ENCODE assay signal across 8 mouse cellular contexts in the genomic region with DNA sequence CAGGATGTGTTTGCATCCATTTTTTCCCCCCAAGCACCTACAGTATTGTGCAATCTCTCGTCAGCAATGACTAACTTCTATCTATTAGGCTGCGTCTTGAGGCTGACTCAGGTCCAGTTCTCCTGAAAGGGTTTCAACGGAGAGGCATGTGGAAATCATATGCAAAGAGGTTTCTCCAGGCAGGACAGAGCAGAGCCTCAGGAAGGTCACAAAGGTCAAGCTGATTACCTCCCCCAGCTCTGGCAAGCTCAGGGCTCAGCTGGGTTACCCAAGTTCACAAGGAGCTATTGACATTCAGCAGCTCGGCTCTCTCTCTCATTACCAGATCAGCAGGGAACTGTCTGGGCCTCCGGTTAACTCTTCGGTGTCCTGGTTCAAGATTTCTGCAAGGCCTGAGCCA.
DNase-seq lines count a peak whose midpoint lies in the region; ATAC-seq lines count a peak whose summit lies in the region.

No protein-coding gene starts in this region.

- DNase-seq in cerebellum, postnatal 10 days, result peak; percentile 4 to 9
- no peak for DNase-seq in cerebellum, adult 11-12 months
- peak; percentile 81 for DNase-seq in embryonic facial prominence, embryonic 10.5 days (ENCODE audit: low spot score)
- peak; percentile 23 for DNase-seq in kidney, postnatal 10 days
- peak; percentile 69 for DNase-seq in mesoderm, embryonic 11.5 days (ENCODE audit: low read depth, low spot score)
- no peak for DNase-seq in cerebellum, postnatal 36 days
- DNase-seq in cerebellum, postnatal 14 days, result no peak

- 3% methylated on average over 6 of the region's 6 CpGs for WGBS in embryonic facial prominence, embryonic 10.5 days
- 11% methylated on average over 6 of the region's 6 CpGs for WGBS in heart, embryonic 15.5 days

- H3K9me3 ChIP-seq in embryonic facial prominence, embryonic 10.5 days, result no peaks in the 10 kb centered on the region
- H3K9me3 ChIP-seq in heart, embryonic 15.5 days (replicated peaks), result no peaks in the 10 kb centered on the region

- H3K4me3 ChIP-seq in embryonic facial prominence, embryonic 10.5 days, result no peak overlapping the region
- H3K4me3 ChIP-seq in heart, embryonic 15.5 days, result no peak overlapping the region

- H3K4me1 ChIP-seq in embryonic facial prominence, embryonic 10.5 days, result peaks cover 29% of the 10 kb centered on the region
- H3K4me1 ChIP-seq in heart, embryonic 15.5 days (replicated peaks), result peaks cover 10% of the 10 kb centered on the region

- H3K27ac ChIP-seq in embryonic facial prominence, embryonic 10.5 days (replicated peaks), result peak overlapping the region; percentile 16; the same call in 1 of the 2 replicates
- no peak overlapping the region for H3K27ac ChIP-seq in heart, embryonic 15.5 days

- H3K4me2 ChIP-seq in heart, embryonic 15.5 days, result no peak overlapping the region

- H3K36me3 ChIP-seq in embryonic facial prominence, embryonic 10.5 days (replicated peaks), result no peaks in the 10 kb centered on the region
- H3K36me3 ChIP-seq in heart, embryonic 15.5 days, result no peaks in the 10 kb centered on the region

- H3K9ac ChIP-seq in heart, embryonic 15.5 days, result no peak overlapping the region

- no peaks in the 10 kb centered on the region for H3K27me3 ChIP-seq in embryonic facial prominence, embryonic 10.5 days (replicated peaks; ENCODE audit: low read depth, poor library complexity, severe bottlenecking)
- no peaks in the 10 kb centered on the region for H3K27me3 ChIP-seq in heart, embryonic 15.5 days

- ATAC-seq in heart, embryonic 15.5 days (replicated peaks; ENCODE audit: insufficient number of reproducible peaks, insufficient read depth, low FRiP score, low read depth), result peak; percentile 60; the same call in 1 of the 2 replicates

Comparison
In these comparisons a context has a peak if more than half of its experiments do, and no peak if none do; other contexts are left out.
1. DNase-seq: peak in cerebellum, postnatal 10 days (2 of 2), embryonic facial prominence, embryonic 10.5 days (single experiment), kidney, postnatal 10 days (single experiment) and mesoderm, embryonic 11.5 days (single experiment); none in cerebellum, adult 11-12 months (single experiment), cerebellum, postnatal 36 days (0 of 2) and cerebellum, postnatal 14 days (0 of 2).